Mouse (Mus musculus) embryonic facial prominence, embryonic 10.5 days (tissue): ENCODE results near the gene Bbof1. TPM values are rescaled to one million over a fixed set of nuclear protein-coding genes. Genes with fewer than 3 reads are reported as not detected.

Experiments used
- DNase-seq: peaks from one replicate; pipeline ENCODE4 v3.0.0-alpha.2; 2017; ENCODE audit warnings: low spot score
- H3K27ac ChIP-seq: fragments of 300-500 bp; sonication (generic); replicated peaks from 2 replicates; pipeline ENCODE4 v1.5.1; 2016; ENCODE audit warnings: mild to moderate bottlenecking
- H3K27me3 ChIP-seq: fragments of 300-500 bp; sonication (generic); replicated peaks from 2 replicates; pipeline ENCODE4 v1.6.1; 2016; ENCODE audit warnings: low read depth, mild to moderate bottlenecking; ENCODE audit not compliant: poor library complexity, severe bottlenecking
- H3K36me3 ChIP-seq: fragments of 300-500 bp; sonication (generic); replicated peaks from 2 replicates; pipeline ENCODE4 v1.6.1; 2016; ENCODE audit warnings: mild to moderate bottlenecking, moderate library complexity
- H3K4me1 ChIP-seq: fragments of 300-500 bp; sonication (generic); 2 replicates; pipeline ENCODE4 v1.6.1; 2016
- H3K4me3 ChIP-seq: fragments of 300-500 bp; sonication (generic); 2 replicates; pipeline ENCODE4 v1.5.1; 2016; ENCODE audit warnings: mild to moderate bottlenecking, moderate library complexity
- H3K9me3 ChIP-seq: fragments of 300-500 bp; sonication (generic); 2 replicates; pipeline ENCODE4 v1.6.1; 2016; ENCODE audit warnings: mild to moderate bottlenecking
- WGBS: fragments of 180-500 bp; shearing (Covaris S2); methylation state at CpG from one replicate; pipeline ENCODE4 v1.1.7; 2016; 5-methylcytosine and 5-hydroxymethylcytosine counted together
- polyA plus RNA-seq: library from polyadenylated mRNA; unstranded; fragments of >200 nt; fragmentation: Nextera tagmentation; extraction: Ambion mirVana; gene quantifications from 2 replicates; pipeline ENCODE4 v1.2.1, GENCODE M21; 2016

Bbof1 gene
- polyA plus RNA-seq, 1 experiment from 2014 or later, result 0.80 TPM

GRCm38 (mm10) chr12:84388774-84389400, 20.0 kb upstream of the Bbof1 start:
- H3K4me1 ChIP-seq, result no peaks in the 10 kb centered on the region

GRCm38 (mm10) chr12:84390336-84390735, 18.5 kb upstream of the Bbof1 start:
- DNase-seq, result no peak
- Histone ChIP-seq H3K27ac (no peak overlapping the region), H3K4me1 (no peaks in the 10 kb centered on the region), H3K4me3 (no peak overlapping the region), H3K36me3 (no peaks in the 10 kb centered on the region), H3K9me3 (no peaks in the 10 kb centered on the region), H3K27me3 (no peaks in the 10 kb centered on the region)
- 87% methylated on average over 6 of the region's 6 CpGs for WGBS

More at GRCm38 (mm10) chr12:84388774-84389400, 20.0 kb upstream of the Bbof1 start:
- no peaks in the 10 kb centered on the region for H3K27me3 ChIP-seq
- no peaks in the 10 kb centered on the region for H3K9me3 ChIP-seq
- no peak for DNase-seq
- no peak overlapping the region for H3K4me3 ChIP-seq
- H3K36me3 ChIP-seq, result no peaks in the 10 kb centered on the region
- WGBS, result 72% methylated on average over 14 of the region's 14 CpGs
- no peak overlapping the region for H3K27ac ChIP-seq

GRCm38 (mm10) chr12:84392681-84393080, 16.2 kb upstream of the Bbof1 start:
- Histone ChIP-seq H3K4me1 (no peaks in the 10 kb centered on the region), H3K27ac (no peak overlapping the region), H3K4me3 (no peak overlapping the region), H3K36me3 (no peaks in the 10 kb centered on the region), H3K27me3 (no peaks in the 10 kb centered on the region), H3K9me3 (no peaks in the 10 kb centered on the region)
- DNase-seq, result no peak
- 97% methylated on average over 4 of the region's 4 CpGs for WGBS

- 93% methylated on average over 5 of the region's 5 CpGs for WGBS
- Histone ChIP-seq H3K9me3 (no peaks in the 10 kb centered on the region), H3K4me1 (no peaks in the 10 kb centered on the region), H3K27ac (no peak overlapping the region), H3K4me3 (no peak overlapping the region), H3K27me3 (no peaks in the 10 kb centered on the region), H3K36me3 (no peaks in the 10 kb centered on the region)
- DNase-seq, result no peak
Measured at GRCm38 (mm10) chr12:84393847-84394246, 15.0 kb upstream of the Bbof1 start.

GRCm38 (mm10) chr12:84396947-84397679, 11.8 kb upstream of the Bbof1 start:
- no peaks in the 10 kb centered on the region for H3K9me3 ChIP-seq
- 89% methylated on average over 14 of the region's 14 CpGs for WGBS
- H3K36me3 ChIP-seq, result no peaks in the 10 kb centered on the region
- no peak overlapping the region for H3K27ac ChIP-seq
- DNase-seq, result no peak
- no peaks in the 10 kb centered on the region for H3K27me3 ChIP-seq
- H3K4me3 ChIP-seq, result no peak overlapping the region
- H3K4me1 ChIP-seq, result no peaks in the 10 kb centered on the region

GRCm38 (mm10) chr12:84397685-84398084, 11.2 kb upstream of the Bbof1 start:
- Histone ChIP-seq H3K27me3 (no peaks in the 10 kb centered on the region), H3K4me1 (no peaks in the 10 kb centered on the region)

GRCm38 (mm10) chr12:84398629-84399028, 10.2 kb upstream of the Bbof1 start:
- Histone ChIP-seq H3K4me1 (no peaks in the 10 kb centered on the region), H3K4me3 (no peak overlapping the region), H3K27ac (no peak overlapping the region), H3K36me3 (no peaks in the 10 kb centered on the region), H3K9me3 (no peaks in the 10 kb centered on the region), H3K27me3 (no peaks in the 10 kb centered on the region)
- no peak for DNase-seq
- 89% methylated on average over 5 of the region's 5 CpGs for WGBS

More at GRCm38 (mm10) chr12:84397685-84398084, 11.2 kb upstream of the Bbof1 start:
- Histone ChIP-seq H3K9me3 (no peaks in the 10 kb centered on the region), H3K36me3 (no peaks in the 10 kb centered on the region), H3K27ac (no peak overlapping the region), H3K4me3 (no peak overlapping the region)
- no peak for DNase-seq

GRCm38 (mm10) chr12:84399135-84399534, 9.7 kb upstream of the Bbof1 start:
- H3K27me3 ChIP-seq, result no peaks in the 10 kb centered on the region
- no peak overlapping the region for H3K27ac ChIP-seq
- no peaks in the 10 kb centered on the region for H3K36me3 ChIP-seq
- no peaks in the 10 kb centered on the region for H3K4me1 ChIP-seq
- 76% methylated on average over 9 of the region's 9 CpGs for WGBS
- no peak for DNase-seq
- no peaks in the 10 kb centered on the region for H3K9me3 ChIP-seq
- H3K4me3 ChIP-seq, result no peak overlapping the region

- WGBS, result 77% methylated on average over 9 of the region's 9 CpGs
- Histone ChIP-seq H3K36me3 (no peaks in the 10 kb centered on the region), H3K27me3 (no peaks in the 10 kb centered on the region), H3K4me1 (no peaks in the 10 kb centered on the region), H3K27ac (no peak overlapping the region), H3K9me3 (no peaks in the 10 kb centered on the region), H3K4me3 (no peak overlapping the region)
- no peak for DNase-seq
Measured at GRCm38 (mm10) chr12:84399663-84400062, 9.2 kb upstream of the Bbof1 start.

GRCm38 (mm10) chr12:84400068-84400467, 8.8 kb upstream of the Bbof1 start:
- Histone ChIP-seq H3K4me3 (no peak overlapping the region), H3K27ac (no peak overlapping the region), H3K9me3 (no peaks in the 10 kb centered on the region), H3K36me3 (no peaks in the 10 kb centered on the region), H3K27me3 (no peaks in the 10 kb centered on the region), H3K4me1 (no peaks in the 10 kb centered on the region)
- DNase-seq, result no peak
- 90% methylated on average over 3 of the region's 3 CpGs for WGBS

GRCm38 (mm10) chr12:84400653-84401052, 8.2 kb upstream of the Bbof1 start:
- Histone ChIP-seq H3K27me3 (no peaks in the 10 kb centered on the region), H3K27ac (no peak overlapping the region), H3K9me3 (no peaks in the 10 kb centered on the region), H3K36me3 (no peaks in the 10 kb centered on the region), H3K4me1 (no peaks in the 10 kb centered on the region), H3K4me3 (no peak overlapping the region)
- WGBS, result 74% methylated on average over 3 of the region's 3 CpGs
- no peak for DNase-seq

- WGBS, result 83% methylated on average over 9 of the region's 9 CpGs
- no peak for DNase-seq
- no peak overlapping the region for H3K4me3 ChIP-seq
- H3K9me3 ChIP-seq, result no peaks in the 10 kb centered on the region
- no peak overlapping the region for H3K27ac ChIP-seq
- H3K27me3 ChIP-seq, result no peaks in the 10 kb centered on the region
- peaks cover 4% of the 10 kb centered on the region for H3K4me1 ChIP-seq
- H3K36me3 ChIP-seq, result no peaks in the 10 kb centered on the region
Measured at GRCm38 (mm10) chr12:84402923-84403322, 5.9 kb upstream of the Bbof1 start.

- H3K36me3 ChIP-seq, result no peaks in the 10 kb centered on the region
- H3K27me3 ChIP-seq, result peaks cover 4% of the 10 kb centered on the region
- DNase-seq, result no peak
- H3K4me3 ChIP-seq, result no peak overlapping the region
- no peak overlapping the region for H3K27ac ChIP-seq
- H3K4me1 ChIP-seq, result peaks cover 19% of the 10 kb centered on the region
- H3K9me3 ChIP-seq, result no peaks in the 10 kb centered on the region
- WGBS, result 87% methylated on average over 6 of the region's 6 CpGs
Measured at GRCm38 (mm10) chr12:84404541-84404940, 4.3 kb upstream of the Bbof1 start.
